Mouse (Mus musculus) MEL (cell line): Measurements from ENCODE around the gene Tyw3.

ENCODE experiments used
- CTCF ChIP-seq, 3 experiments: IDR thresholded peaks in 2 of 3; conservative IDR thresholded peaks in 1 of 3; 2 replicates each; pipeline ENCODE4 v1.5.1; 2011 to 2012; ENCODE audit warnings: low read length in 3 of 3, low read depth in 2 of 3, mild to moderate bottlenecking in 2 of 3, improper control_type of control experiment in 1 of 3, inconsistent platforms in 1 of 3, mixed read lengths in 1 of 3, moderate library complexity in 1 of 3; ENCODE audit not compliant: control insufficient read depth in 1 of 3, insufficient read depth in 1 of 3, poor library complexity in 1 of 3, severe bottlenecking in 1 of 3
- ELF1 ChIP-seq: IDR thresholded peaks from 2 replicates; pipeline ENCODE4 v1.6.1; 2014; ENCODE audit warnings: low read depth, mild to moderate bottlenecking, inconsistent platforms, low read length, improper control_type of control experiment, moderate library complexity
- EP300 ChIP-seq, 2 experiments: IDR thresholded peaks; 2 replicates each; pipeline ENCODE4 v1.6.1; 2011; ENCODE audit warnings: improper control_type of control experiment in 2 of 2, low read length in 2 of 2, low read depth in 1 of 2, mild to moderate bottlenecking in 1 of 2
- POLR2A ChIP-seq, 2 experiments: IDR thresholded peaks; 2 replicates each; pipeline ENCODE4 v1.6.1; 2011 to 2012; ENCODE audit warnings: low read length in 2 of 2, mild to moderate bottlenecking in 2 of 2, control low read depth in 1 of 2, improper control_type of control experiment in 1 of 2, low read depth in 1 of 2, moderate library complexity in 1 of 2; ENCODE audit not compliant: control insufficient read depth in 1 of 2, insufficient read depth in 1 of 2, poor library complexity in 1 of 2
- POLR2AphosphoS2 ChIP-seq: IDR thresholded peaks from 2 replicates; pipeline ENCODE4 v1.6.1; 2011; ENCODE audit warnings: low read length, improper control_type of control experiment
- ZKSCAN1 ChIP-seq: IDR thresholded peaks from 2 replicates; pipeline ENCODE4 v1.6.1; 2012; ENCODE audit warnings: low read depth, mild to moderate bottlenecking, inconsistent platforms, low read length, improper control_type of control experiment, moderate library complexity
- ZMIZ1 ChIP-seq: IDR thresholded peaks from 2 replicates; pipeline ENCODE4 v1.6.1; 2012; ENCODE audit warnings: low read depth, mild to moderate bottlenecking, inconsistent platforms, low read length, improper control_type of control experiment, moderate library complexity

DNA sequence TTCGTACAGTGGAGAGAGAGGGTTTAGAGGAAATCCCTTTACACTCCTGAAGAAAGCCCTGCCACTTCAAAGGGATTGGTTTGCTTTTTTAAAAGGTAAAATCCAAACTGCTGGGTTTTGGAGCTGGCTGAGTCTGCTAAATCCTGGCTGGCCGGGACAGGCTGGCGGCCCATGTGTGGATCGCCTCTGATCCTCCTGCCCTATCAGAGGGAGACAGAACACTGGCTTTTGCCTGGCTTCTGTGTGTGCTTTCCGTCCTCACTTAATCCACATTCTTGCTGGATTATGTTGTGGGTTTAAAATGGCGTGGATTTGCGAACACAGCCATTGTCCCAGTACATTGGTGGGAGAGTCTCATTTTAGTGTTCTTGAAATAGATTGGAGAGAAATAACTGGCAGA is 18.4 kb upstream of the Tyw3 start:
- TF ChIP-seq CTCF (IDR thresholded peaks at IDR 0.05 in 2 of 3, conservative IDR thresholded peaks at IDR 0.05 in 1 of 3; ENCODE audit: control insufficient read depth in 1 of 3, insufficient read depth in 1 of 3, low read depth in 2 of 3, low read length in 3 of 3, poor library complexity in 1 of 3, severe bottlenecking in 1 of 3): no peak
- no peak for TF ChIP-seq ELF1
- TF ChIP-seq ZMIZ1: no peak
- TF ChIP-seq ZKSCAN1: no peak
- no peak for TF ChIP-seq EP300 (IDR thresholded peaks at IDR 0.05; ENCODE audit: low read depth in 1 of 2, low read length in 2 of 2)
- no peak for TF ChIP-seq POLR2A (IDR thresholded peaks at IDR 0.05; ENCODE audit: control insufficient read depth in 1 of 2, insufficient read depth in 1 of 2, low read depth in 1 of 2, low read length in 2 of 2, poor library complexity in 1 of 2)
- no peak for TF ChIP-seq POLR2AphosphoS2
